Mouse (Mus musculus) kidney, adult 2 months (tissue): ENCODE data around the gene Fxr2. TPM values are rescaled to one million over a fixed set of nuclear protein-coding genes. Genes with fewer than 3 reads are reported as not detected.

ENCODE experiments used
- DNase-seq: peaks from one replicate; pipeline ENCODE4 v3.0.0; 2021
- H3K27ac ChIP-seq: fragments of 200-500 bp; 2 replicates; pipeline ENCODE4 v1.5.1; 2012; ENCODE audit warnings: low read depth, low read length, control low read depth, inconsistent platforms; ENCODE audit not compliant: insufficient read depth
- H3K27me3 ChIP-seq: fragments of 200-500 bp; replicated peaks from 2 replicates; pipeline ENCODE4 v1.6.1; 2012; ENCODE audit warnings: mild to moderate bottlenecking, moderate library complexity, low read length, inconsistent platforms; ENCODE audit not compliant: control insufficient read depth, insufficient read depth
- H3K36me3 ChIP-seq: fragments of 200-500 bp; 2 replicates; pipeline ENCODE4 v1.6.1; 2012; ENCODE audit warnings: mild to moderate bottlenecking, moderate library complexity, low read length, inconsistent platforms; ENCODE audit not compliant: control insufficient read depth, insufficient read depth
- H3K4me1 ChIP-seq: fragments of 200-500 bp; 2 replicates; pipeline ENCODE4 v1.6.1; 2011; ENCODE audit warnings: low read length; ENCODE audit not compliant: control insufficient read depth, insufficient read depth
- H3K4me3 ChIP-seq: fragments of 200-500 bp; 2 replicates; pipeline ENCODE4 v1.5.1; 2011; ENCODE audit warnings: mild to moderate bottlenecking, low read depth, low read length, control low read depth; ENCODE audit not compliant: insufficient read depth
- CTCF ChIP-seq: fragments of 200-500 bp; conservative IDR thresholded peaks from 2 replicates; pipeline ENCODE4 v1.5.1; 2011; ENCODE audit warnings: low read depth, mild to moderate bottlenecking, control low read depth, low read length, moderate library complexity, mixed read lengths; ENCODE audit not compliant: insufficient read depth, insufficient read length
- POLR2A ChIP-seq: fragments of 200-500 bp; IDR thresholded peaks from one replicate; pipeline ENCODE4 v1.6.1; 2011; ENCODE audit warnings: low read depth, low read length, control low read depth
- WGBS: fragments of 180-500 bp; shearing (Covaris S2); methylation state at CpG from one replicate; pipeline ENCODE4 v1.1.7; 2018; 5-methylcytosine and 5-hydroxymethylcytosine counted together
- polyA plus RNA-seq: library from polyadenylated mRNA; depleted of rRNA; stranded (reverse); fragments of >200 nt; gene quantifications from 2 replicates; pipeline ENCODE4 v1.2.3, GENCODE M21; 2012

Gene Fxr2
- polyA plus RNA-seq, 1 experiment = 49.9 TPM

GRCm38 (mm10) chr11:69635471-69635870 lies 2.7 kb downstream of the Fxr2 start:
- peaks cover 3% of the 10 kb centered on the region; the same call in 1 of the 2 replicates for H3K4me1 ChIP-seq
- TF ChIP-seq POLR2A (no peak), CTCF (no peak)

GRCm38 (mm10) chr11:69645860-69646259 lies 13.1 kb downstream of the Fxr2 start:
- Histone ChIP-seq H3K27ac (no peak overlapping the region), H3K36me3 (peaks cover 19% of the 10 kb centered on the region), H3K4me3 (no peak overlapping the region), H3K4me1 (no peaks in the 10 kb centered on the region; the same call in 1 of the 2 replicates), H3K27me3 (no peaks in the 10 kb centered on the region)
- WGBS = 75% methylated on average over 5 of the region's 5 CpGs
- no peak for TF ChIP-seq POLR2A
- TF ChIP-seq CTCF = no peak
- DNase-seq = peak; percentile 25

More at GRCm38 (mm10) chr11:69635471-69635870, 2.7 kb downstream of the Fxr2 start:
- WGBS = 68% methylated on average over 3 of the region's 3 CpGs
- H3K4me3 ChIP-seq = no peak overlapping the region
- H3K27ac ChIP-seq = no peak overlapping the region
- H3K36me3 ChIP-seq = peaks cover 1% of the 10 kb centered on the region; the same call in 1 of the 2 replicates
- no peak for DNase-seq
- no peaks in the 10 kb centered on the region for H3K27me3 ChIP-seq

- no peak for TF ChIP-seq POLR2A
- TF ChIP-seq CTCF = no peak
- Histone ChIP-seq H3K4me1 (no peaks in the 10 kb centered on the region), H3K36me3 (peaks cover 14% of the 10 kb centered on the region), H3K27me3 (no peaks in the 10 kb centered on the region), H3K4me3 (no peak overlapping the region), H3K27ac (no peak overlapping the region)
- no peak for DNase-seq
- 74% methylated on average over 5 of the region's 5 CpGs for WGBS
Observed at GRCm38 (mm10) chr11:69653399-69653798, 20.6 kb downstream of the Fxr2 start.

- TF ChIP-seq POLR2A = no peak
Observed at GRCm38 (mm10) chr11:69654760-69655159, 22.0 kb downstream of the Fxr2 start.

GRCm38 (mm10) chr11:69655264-69656064 lies 22.7 kb downstream of the Fxr2 start, which contains the start of gene Sox15:
Gene Sox15, plus strand, starts transcription at chr11:69655314.
- Histone ChIP-seq H3K27ac (no peak within 1 kb of the TSS), H3K27me3 (no peaks in the 10 kb centered on the region), H3K4me1 (no peaks in the 10 kb centered on the region), H3K4me3 (no peak within 1 kb of the TSS), H3K36me3 (peaks cover 9% of the 10 kb centered on the region)
- DNase-seq = peak; percentile 72
- TF ChIP-seq POLR2A (no peak), CTCF (peak; percentile 64)
- 23% methylated on average over 34 of the region's 34 CpGs for WGBS

More at GRCm38 (mm10) chr11:69654760-69655159, 22.0 kb downstream of the Fxr2 start:
- Histone ChIP-seq H3K27ac (no peak overlapping the region), H3K36me3 (peaks cover 9% of the 10 kb centered on the region), H3K4me3 (no peak overlapping the region), H3K27me3 (no peaks in the 10 kb centered on the region), H3K4me1 (no peaks in the 10 kb centered on the region)
- WGBS = 37% methylated on average over 9 of the region's 9 CpGs
- DNase-seq = no peak

- Histone ChIP-seq H3K27me3 (no peaks in the 10 kb centered on the region), H3K36me3 (peaks cover 9% of the 10 kb centered on the region), H3K27ac (no peak overlapping the region), H3K4me3 (no peak overlapping the region), H3K4me1 (no peaks in the 10 kb centered on the region)
- TF ChIP-seq CTCF = no peak
- no peak for TF ChIP-seq POLR2A
- DNase-seq = no peak
- 55% methylated on average over 5 of the region's 5 CpGs for WGBS
Observed at GRCm38 (mm10) chr11:69656065-69656455, 23.3 kb downstream of the Fxr2 start.

- DNase-seq = peak; percentile 49
Observed at GRCm38 (mm10) chr11:69656617-69657461, 24.0 kb downstream of the Fxr2 start.

More at GRCm38 (mm10) chr11:69656617-69657461, 24.0 kb downstream of the Fxr2 start:
- Histone ChIP-seq H3K36me3 (peaks cover 3% of the 10 kb centered on the region), H3K4me3 (no peak overlapping the region), H3K4me1 (peaks cover 4% of the 10 kb centered on the region; the same call in 1 of the 2 replicates), H3K27me3 (no peaks in the 10 kb centered on the region), H3K27ac (no peak overlapping the region)
- 76% methylated on average over 10 of the region's 10 CpGs for WGBS
- TF ChIP-seq CTCF (peak; percentile 71), POLR2A (no peak)
